Mouse (Mus musculus): Measurements from ENCODE around the gene Asf1b. TPM values are rescaled to one million over a fixed set of nuclear protein-coding genes. Genes with fewer than 3 reads are reported as not detected.

Asf1b gene
- polyA plus RNA-seq, 1 experiment from 2014 or later: 31.6 TPM

- Histone ChIP-seq H3K9ac (ENCODE audit: low read length) (no peak overlapping the region), H3K36me3 (ENCODE audit: control insufficient read depth, insufficient read depth, low read length) (peaks cover 42% of the 10 kb centered on the region), H3K27ac (ENCODE audit: low read depth, low read length) (peak overlapping the region; percentile 97; the same call in 1 of the 2 replicates), H3K9me3 (replicated peaks; ENCODE audit: control insufficient read depth, low read length) (no peaks in the 10 kb centered on the region), H3K4me2 (ENCODE audit: low read length) (peak overlapping the region; percentile 85), H3K4me1 (ENCODE audit: control insufficient read depth, insufficient read depth, low read length) (peaks cover 9% of the 10 kb centered on the region), H3K4me3 (ENCODE audit: low read depth, low read length) (no peak overlapping the region), H3K27me3 (replicated peaks; ENCODE audit: control insufficient read depth, insufficient read depth, low read length) (peaks cover 8% of the 10 kb centered on the region)
- DNase-seq (ENCODE audit: low spot score) (no peak), ATAC-seq (no peak)
- WGBS: 10% methylated on average over 12 of the region's 12 CpGs
Measured at GRCm38 (mm10) chr8:83995973-83996372, 40.7 kb downstream of the Asf1b start.

GRCm38 (mm10) chr8:83996567-83997505, 41.5 kb downstream of the Asf1b start:
- Histone ChIP-seq H3K36me3 (ENCODE audit: control insufficient read depth, insufficient read depth, low read length) (peaks cover 42% of the 10 kb centered on the region), H3K9ac (ENCODE audit: low read length) (peak overlapping the region; percentile 84), H3K4me3 (ENCODE audit: low read depth, low read length) (peak overlapping the region; percentile 76), H3K9me3 (replicated peaks; ENCODE audit: control insufficient read depth, low read length) (no peaks in the 10 kb centered on the region), H3K27me3 (replicated peaks; ENCODE audit: control insufficient read depth, insufficient read depth, low read length) (peaks cover 10% of the 10 kb centered on the region), H3K4me2 (ENCODE audit: low read length) (peak overlapping the region; percentile 85), H3K4me1 (ENCODE audit: control insufficient read depth, insufficient read depth, low read length) (peaks cover 15% of the 10 kb centered on the region), H3K27ac (ENCODE audit: low read depth, low read length) (peak overlapping the region; percentile 97)
- WGBS: 1% methylated on average over 36 of the region's 103 CpGs
- DNase-seq (ENCODE audit: low spot score) (peak; percentile 92), ATAC-seq (peak; percentile 80)

GRCm38 (mm10) chr8:83997511-83998141, 42.3 kb downstream of the Asf1b start, which contains the start of gene Samd1:
Gene Samd1, plus strand, starts transcription at chr8:83997672.
- peak within 1 kb of the TSS; percentile 85 for H3K4me2 ChIP-seq (ENCODE audit: low read length)
- H3K9ac ChIP-seq (ENCODE audit: low read length): peak within 1 kb of the TSS; percentile 84
- peaks cover 34% of the 10 kb centered on the region for H3K36me3 ChIP-seq (ENCODE audit: control insufficient read depth, insufficient read depth, low read length)
- H3K9me3 ChIP-seq (replicated peaks; ENCODE audit: control insufficient read depth, low read length): no peaks in the 10 kb centered on the region
- H3K4me1 ChIP-seq (ENCODE audit: control insufficient read depth, insufficient read depth, low read length): peaks cover 15% of the 10 kb centered on the region
- H3K27ac ChIP-seq (ENCODE audit: low read depth, low read length): peak within 1 kb of the TSS; percentile 97
- peaks cover 10% of the 10 kb centered on the region for H3K27me3 ChIP-seq (replicated peaks; ENCODE audit: control insufficient read depth, insufficient read depth, low read length)
- peak within 1 kb of the TSS; percentile 76 for H3K4me3 ChIP-seq (ENCODE audit: low read depth, low read length)
- 1% methylated on average over 35 of the region's 112 CpGs for WGBS
- ATAC-seq (peak; percentile 24), DNase-seq (ENCODE audit: low spot score) (peak; percentile 73)

GRCm38 (mm10) chr8:83998231-83999056, 43.1 kb downstream of the Asf1b start:
- Histone ChIP-seq H3K9ac (ENCODE audit: low read length) (peak overlapping the region; percentile 84), H3K36me3 (ENCODE audit: control insufficient read depth, insufficient read depth, low read length) (peaks cover 30% of the 10 kb centered on the region), H3K9me3 (replicated peaks; ENCODE audit: control insufficient read depth, low read length) (no peaks in the 10 kb centered on the region), H3K4me2 (ENCODE audit: low read length) (peak overlapping the region; percentile 85), H3K27me3 (replicated peaks; ENCODE audit: control insufficient read depth, insufficient read depth, low read length) (peaks cover 10% of the 10 kb centered on the region), H3K4me3 (ENCODE audit: low read depth, low read length) (peak overlapping the region; percentile 71), H3K27ac (ENCODE audit: low read depth, low read length) (peak overlapping the region; percentile 97), H3K4me1 (ENCODE audit: control insufficient read depth, insufficient read depth, low read length) (peaks cover 15% of the 10 kb centered on the region)
- DNase-seq (ENCODE audit: low spot score) (peak; percentile 88), ATAC-seq (peak; percentile 36)
- WGBS: under 1% methylated on average over 73 of the region's 92 CpGs

- peak overlapping the region; percentile 71 for H3K4me3 ChIP-seq (ENCODE audit: low read depth, low read length)
- peaks cover 10% of the 10 kb centered on the region for H3K27me3 ChIP-seq (replicated peaks; ENCODE audit: control insufficient read depth, insufficient read depth, low read length)
- 63% methylated on average over 16 of the region's 16 CpGs for WGBS
- peaks cover 25% of the 10 kb centered on the region for H3K36me3 ChIP-seq (ENCODE audit: control insufficient read depth, insufficient read depth, low read length)
- ATAC-seq (no peak), DNase-seq (ENCODE audit: low spot score) (no peak)
- peak overlapping the region; percentile 85 for H3K4me2 ChIP-seq (ENCODE audit: low read length)
- H3K9me3 ChIP-seq (replicated peaks; ENCODE audit: control insufficient read depth, low read length): no peaks in the 10 kb centered on the region
- peaks cover 18% of the 10 kb centered on the region for H3K4me1 ChIP-seq (ENCODE audit: control insufficient read depth, insufficient read depth, low read length)
- peak overlapping the region; percentile 84; the same call in 1 of the 2 replicates for H3K9ac ChIP-seq (ENCODE audit: low read length)
- H3K27ac ChIP-seq (ENCODE audit: low read depth, low read length): no peak overlapping the region
Measured at GRCm38 (mm10) chr8:83999057-83999705, 43.9 kb downstream of the Asf1b start.

- Histone ChIP-seq H3K4me3 (ENCODE audit: low read depth, low read length) (no peak overlapping the region), H3K4me2 (ENCODE audit: low read length) (no peak overlapping the region), H3K27ac (ENCODE audit: low read depth, low read length) (no peak overlapping the region), H3K36me3 (ENCODE audit: control insufficient read depth, insufficient read depth, low read length) (peaks cover 25% of the 10 kb centered on the region), H3K27me3 (replicated peaks; ENCODE audit: control insufficient read depth, insufficient read depth, low read length) (peaks cover 10% of the 10 kb centered on the region), H3K4me1 (ENCODE audit: control insufficient read depth, insufficient read depth, low read length) (peaks cover 21% of the 10 kb centered on the region), H3K9me3 (replicated peaks; ENCODE audit: control insufficient read depth, low read length) (no peaks in the 10 kb centered on the region), H3K9ac (ENCODE audit: low read length) (no peak overlapping the region; the same call in 1 of the 2 replicates)
- WGBS: 88% methylated on average over 2 of the region's 2 CpGs
- no peak for ATAC-seq
- no peak for DNase-seq (ENCODE audit: low spot score)
Measured at GRCm38 (mm10) chr8:83999825-84000224, 44.5 kb downstream of the Asf1b start.

- 16% methylated on average over 55 of the region's 61 CpGs for WGBS
- peaks cover 24% of the 10 kb centered on the region for H3K4me1 ChIP-seq (ENCODE audit: control insufficient read depth, insufficient read depth, low read length)
- no peaks in the 10 kb centered on the region for H3K9me3 ChIP-seq (replicated peaks; ENCODE audit: control insufficient read depth, low read length)
- H3K4me3 ChIP-seq (ENCODE audit: low read depth, low read length): 0 out of 2 replicates have a peak within 1 kb of the TSS, but pooled peaks have one; percentile 5
- DNase-seq (ENCODE audit: low spot score): no peak
- H3K27ac ChIP-seq (ENCODE audit: low read depth, low read length): no peak within 1 kb of the TSS
- 0 out of 2 replicates have a peak within 1 kb of the TSS, but pooled peaks have one; percentile 45 for H3K9ac ChIP-seq (ENCODE audit: low read length)
- H3K4me2 ChIP-seq (ENCODE audit: low read length): peak within 1 kb of the TSS; percentile 31
- peaks cover 10% of the 10 kb centered on the region for H3K27me3 ChIP-seq (replicated peaks; ENCODE audit: control insufficient read depth, insufficient read depth, low read length)
- H3K36me3 ChIP-seq (ENCODE audit: control insufficient read depth, insufficient read depth, low read length): peaks cover 25% of the 10 kb centered on the region
- ATAC-seq: no peak
Measured at GRCm38 (mm10) chr8:84001281-84002000, 46.1 kb downstream of the Asf1b start, which contains the start of gene 1700067K01Rik. Gene 1700067K01Rik, plus strand, starts transcription at chr8:84001502.

Measured in forebrain, embryonic 14.5 days (tissue).